Mouse (Mus musculus) thymus, adult 2 months (tissue): ENCODE data around the gene Gm10762.

ENCODE experiments used
- CTCF ChIP-seq: fragments of 200-500 bp; IDR thresholded peaks from 2 replicates; pipeline ENCODE4 v1.5.1; 2012; ENCODE audit warnings: mild to moderate bottlenecking, control low read depth, low read length, moderate library complexity, borderline replicate concordance; ENCODE audit not compliant: control insufficient read depth, poor library complexity, insufficient read depth; ENCODE audit errors: extremely low read depth
- POLR2A ChIP-seq: fragments of 200-500 bp; IDR thresholded peaks from 2 replicates; pipeline ENCODE4 v1.6.1; 2012; ENCODE audit warnings: mild to moderate bottlenecking, low read length, control low read depth, moderate library complexity; ENCODE audit not compliant: control insufficient read depth, poor library complexity, insufficient read depth; ENCODE audit errors: extremely low read depth

- TF ChIP-seq POLR2A (no peak), CTCF (no peak)
These were observed 17.2 kb upstream of the Gm10762 start for GRCm38 (mm10) chr2:128984746-128985145.
